Mouse (Mus musculus): Measurements from ENCODE around the gene Adipoq. TPM values are rescaled to one million over a fixed set of nuclear protein-coding genes. Genes with fewer than 3 reads are reported as not detected.

Adipoq gene
- polyA plus RNA-seq, 1 experiment = not detected

- TF ChIP-seq MAX (IDR thresholded peaks at IDR 0.05) (no peak), CTCF (IDR thresholded peaks at IDR 0.05; ENCODE audit: control insufficient read depth, insufficient read depth, insufficient read length) (no peak), FOSL1 (IDR thresholded peaks at IDR 0.05; ENCODE audit: insufficient read depth, low read length, poor library complexity, severe bottlenecking) (no peak), MYOD1 (IDR thresholded peaks at IDR 0.05; ENCODE audit: control insufficient read depth, insufficient read length, low read depth) (no peak), MYOG (IDR thresholded peaks at IDR 0.05; ENCODE audit: control insufficient read depth, extremely low read depth, insufficient read length) (no peak), USF1 (IDR thresholded peaks at IDR 0.05; ENCODE audit: low read depth) (no peak), CEBPB (IDR thresholded peaks at IDR 0.05; ENCODE audit: low read depth) (no peak)
- no peaks in the 10 kb centered on the region for H3K27me3 ChIP-seq (ENCODE audit: control insufficient read depth, insufficient read depth, insufficient read length)
- H3K36me3 ChIP-seq (ENCODE audit: control insufficient read depth, insufficient read depth) = peaks cover 82% of the 10 kb centered on the region
- H3ac ChIP-seq (ENCODE audit: control insufficient read depth, insufficient read length, low read depth) = no peak overlapping the region
- H3K79me2 ChIP-seq (ENCODE audit: control insufficient read depth, insufficient read depth) = peaks cover 50% of the 10 kb centered on the region
- H3K4me3 ChIP-seq (ENCODE audit: insufficient read depth, poor library complexity, severe bottlenecking) = no peak overlapping the region
- H3K79me3 ChIP-seq (ENCODE audit: low read depth) = peaks cover 44% of the 10 kb centered on the region
These were observed 33.4 kb upstream of the Adipoq start for GRCm38 (mm10) chr16:23112861-23113435.

DNA sequence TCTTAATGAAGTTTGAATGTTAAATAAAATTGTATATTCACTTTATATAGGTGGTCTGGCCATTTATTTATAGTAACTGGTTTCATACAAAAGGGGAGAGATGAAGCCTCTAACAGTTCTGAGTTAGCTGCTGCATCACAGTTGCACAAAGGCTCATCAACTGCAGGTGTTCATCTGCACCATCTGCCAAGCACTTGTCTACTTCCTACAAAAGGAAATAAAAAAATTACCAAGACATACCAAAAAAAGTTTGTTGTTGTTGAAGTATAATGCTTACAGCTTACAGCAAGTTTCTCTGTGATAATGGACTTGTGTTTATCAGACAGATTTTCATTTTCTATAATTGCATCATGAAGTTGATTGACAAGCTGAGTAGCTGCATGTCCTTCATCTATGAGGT lies 32.4 kb upstream of the Adipoq start:
- H3ac ChIP-seq (ENCODE audit: control insufficient read depth, insufficient read length, low read depth) = no peak overlapping the region
- H3K4me3 ChIP-seq (ENCODE audit: insufficient read depth, poor library complexity, severe bottlenecking) = no peak overlapping the region
- no peak for TF ChIP-seq USF1 (IDR thresholded peaks at IDR 0.05; ENCODE audit: low read depth)
- TF ChIP-seq CTCF (IDR thresholded peaks at IDR 0.05; ENCODE audit: control insufficient read depth, insufficient read depth, insufficient read length) = no peak
- TF ChIP-seq MAX (IDR thresholded peaks at IDR 0.05) = no peak
- no peak for TF ChIP-seq MYOG (IDR thresholded peaks at IDR 0.05; ENCODE audit: control insufficient read depth, extremely low read depth, insufficient read length)
- TF ChIP-seq MYOD1 (IDR thresholded peaks at IDR 0.05; ENCODE audit: control insufficient read depth, insufficient read length, low read depth) = no peak
- TF ChIP-seq FOSL1 (IDR thresholded peaks at IDR 0.05; ENCODE audit: insufficient read depth, low read length, poor library complexity, severe bottlenecking) = no peak
- TF ChIP-seq CEBPB (IDR thresholded peaks at IDR 0.05; ENCODE audit: low read depth) = no peak
- no peaks in the 10 kb centered on the region for H3K27me3 ChIP-seq (ENCODE audit: control insufficient read depth, insufficient read depth, insufficient read length)
- H3K79me3 ChIP-seq (ENCODE audit: low read depth) = peaks cover 34% of the 10 kb centered on the region
- peaks cover 83% of the 10 kb centered on the region for H3K36me3 ChIP-seq (ENCODE audit: control insufficient read depth, insufficient read depth)
- peaks cover 41% of the 10 kb centered on the region for H3K79me2 ChIP-seq (ENCODE audit: control insufficient read depth, insufficient read depth)

GRCm38 (mm10) chr16:23114339-23115171 lies 31.8 kb upstream of the Adipoq start:
- no peak overlapping the region for H3ac ChIP-seq (ENCODE audit: control insufficient read depth, insufficient read length, low read depth)
- TF ChIP-seq MYOD1 (IDR thresholded peaks at IDR 0.05; ENCODE audit: control insufficient read depth, insufficient read length, low read depth) (no peak), FOSL1 (IDR thresholded peaks at IDR 0.05; ENCODE audit: insufficient read depth, low read length, poor library complexity, severe bottlenecking) (no peak), USF1 (IDR thresholded peaks at IDR 0.05; ENCODE audit: low read depth) (no peak), MAX (IDR thresholded peaks at IDR 0.05) (no peak), MYOG (IDR thresholded peaks at IDR 0.05; ENCODE audit: control insufficient read depth, extremely low read depth, insufficient read length) (no peak), CEBPB (IDR thresholded peaks at IDR 0.05; ENCODE audit: low read depth) (no peak), CTCF (IDR thresholded peaks at IDR 0.05; ENCODE audit: control insufficient read depth, insufficient read depth, insufficient read length) (no peak)
- no peak overlapping the region for H3K4me3 ChIP-seq (ENCODE audit: insufficient read depth, poor library complexity, severe bottlenecking)
- H3K79me2 ChIP-seq (ENCODE audit: control insufficient read depth, insufficient read depth) = peaks cover 34% of the 10 kb centered on the region
- H3K27me3 ChIP-seq (ENCODE audit: control insufficient read depth, insufficient read depth, insufficient read length) = no peaks in the 10 kb centered on the region
- peaks cover 83% of the 10 kb centered on the region for H3K36me3 ChIP-seq (ENCODE audit: control insufficient read depth, insufficient read depth)
- H3K79me3 ChIP-seq (ENCODE audit: low read depth) = peaks cover 28% of the 10 kb centered on the region

DNA sequence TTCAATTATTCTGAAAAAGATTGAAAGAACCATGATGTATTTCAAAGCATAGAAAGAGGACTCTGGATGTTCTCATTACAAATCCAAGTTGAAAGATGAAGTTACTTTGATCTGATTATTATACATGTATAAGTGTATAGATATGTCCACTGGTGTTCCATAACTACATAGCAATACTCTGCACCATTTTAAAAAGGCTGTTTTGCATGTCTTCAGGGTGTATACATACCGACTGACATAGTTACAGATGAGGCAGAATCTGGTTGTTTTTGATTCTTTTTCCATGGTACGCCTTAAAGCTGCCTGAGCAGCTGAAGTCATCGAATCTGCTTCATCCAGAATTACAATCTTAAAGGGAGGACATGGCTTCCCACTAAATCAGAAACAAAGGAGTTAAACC lies 30.9 kb upstream of the Adipoq start:
- H3K36me3 ChIP-seq (ENCODE audit: control insufficient read depth, insufficient read depth) = peaks cover 83% of the 10 kb centered on the region
- peaks cover 18% of the 10 kb centered on the region for H3K79me3 ChIP-seq (ENCODE audit: low read depth)
- no peak for TF ChIP-seq MYOG (IDR thresholded peaks at IDR 0.05; ENCODE audit: control insufficient read depth, extremely low read depth, insufficient read length)
- no peak for TF ChIP-seq CTCF (IDR thresholded peaks at IDR 0.05; ENCODE audit: control insufficient read depth, insufficient read depth, insufficient read length)
- no peak for TF ChIP-seq FOSL1 (IDR thresholded peaks at IDR 0.05; ENCODE audit: insufficient read depth, low read length, poor library complexity, severe bottlenecking)
- no peak for TF ChIP-seq MAX (IDR thresholded peaks at IDR 0.05)
- no peak for TF ChIP-seq USF1 (IDR thresholded peaks at IDR 0.05; ENCODE audit: low read depth)
- TF ChIP-seq CEBPB (IDR thresholded peaks at IDR 0.05; ENCODE audit: low read depth) = no peak
- TF ChIP-seq MYOD1 (IDR thresholded peaks at IDR 0.05; ENCODE audit: control insufficient read depth, insufficient read length, low read depth) = no peak
- H3K79me2 ChIP-seq (ENCODE audit: control insufficient read depth, insufficient read depth) = peaks cover 25% of the 10 kb centered on the region
- H3K4me3 ChIP-seq (ENCODE audit: insufficient read depth, poor library complexity, severe bottlenecking) = no peak overlapping the region
- H3ac ChIP-seq (ENCODE audit: control insufficient read depth, insufficient read length, low read depth) = no peak overlapping the region
- no peaks in the 10 kb centered on the region for H3K27me3 ChIP-seq (ENCODE audit: control insufficient read depth, insufficient read depth, insufficient read length)

DNA sequence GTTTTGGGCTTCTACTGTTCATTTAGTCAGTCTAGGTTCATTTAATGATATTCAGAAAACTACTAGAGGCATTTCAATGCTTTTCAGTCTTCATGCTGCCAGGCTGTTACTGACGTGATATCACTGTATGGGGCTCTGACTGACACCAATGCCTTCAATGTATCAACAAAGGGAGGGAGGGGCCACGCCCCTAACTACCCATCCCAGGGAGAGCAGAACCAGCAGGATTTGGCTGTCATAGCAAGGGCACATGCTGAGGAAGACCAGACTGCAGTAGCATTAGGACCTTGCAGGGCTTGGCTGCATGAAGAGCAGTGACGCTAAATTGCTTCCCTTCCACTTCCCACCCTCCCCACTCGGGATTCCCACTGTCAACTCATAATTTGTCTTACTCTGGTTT lies 29.2 kb upstream of the Adipoq start:
- no peak for TF ChIP-seq CEBPB (IDR thresholded peaks at IDR 0.05; ENCODE audit: low read depth)
- no peak for TF ChIP-seq MYOG (IDR thresholded peaks at IDR 0.05; ENCODE audit: control insufficient read depth, extremely low read depth, insufficient read length)
- TF ChIP-seq FOSL1 (IDR thresholded peaks at IDR 0.05; ENCODE audit: insufficient read depth, low read length, poor library complexity, severe bottlenecking) = no peak
- no peak for TF ChIP-seq CTCF (IDR thresholded peaks at IDR 0.05; ENCODE audit: control insufficient read depth, insufficient read depth, insufficient read length)
- no peak for TF ChIP-seq MYOD1 (IDR thresholded peaks at IDR 0.05; ENCODE audit: control insufficient read depth, insufficient read length, low read depth)
- TF ChIP-seq MAX (IDR thresholded peaks at IDR 0.05) = no peak
- TF ChIP-seq USF1 (IDR thresholded peaks at IDR 0.05; ENCODE audit: low read depth) = no peak
- Histone ChIP-seq H3ac (ENCODE audit: control insufficient read depth, insufficient read length, low read depth) (no peak overlapping the region), H3K79me2 (ENCODE audit: control insufficient read depth, insufficient read depth) (peaks cover 8% of the 10 kb centered on the region), H3K27me3 (ENCODE audit: control insufficient read depth, insufficient read depth, insufficient read length) (no peaks in the 10 kb centered on the region), H3K4me3 (ENCODE audit: insufficient read depth, poor library complexity, severe bottlenecking) (no peak overlapping the region), H3K79me3 (ENCODE audit: low read depth) (peaks cover 5% of the 10 kb centered on the region), H3K36me3 (ENCODE audit: control insufficient read depth, insufficient read depth) (peaks cover 83% of the 10 kb centered on the region)

All from C2C12 (cell line).